In the genomic region with DNA sequence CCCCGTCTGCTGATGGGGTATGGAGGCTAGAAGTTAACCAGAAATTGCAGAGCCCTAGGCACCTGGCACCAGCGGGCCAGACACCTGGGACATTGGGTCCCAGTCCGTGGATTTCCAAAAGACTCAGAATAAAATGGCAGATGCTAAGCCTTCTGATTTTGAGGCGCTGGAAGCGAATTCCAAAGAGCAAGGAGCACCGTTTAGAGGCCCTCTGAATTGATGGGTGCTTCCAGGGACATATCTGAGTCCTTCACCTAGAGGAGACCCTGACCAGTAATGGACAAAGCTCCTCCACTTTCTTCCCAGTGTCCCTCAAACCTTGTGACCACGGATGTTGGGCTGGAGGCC, we compare ENCODE assay signal across 16 mouse cellular contexts. TPM values are rescaled to one million over a fixed set of nuclear protein-coding genes. Genes with fewer than 3 reads are reported as not detected.
DNase-seq lines count a peak whose midpoint lies in the region; ATAC-seq and TF ChIP-seq lines count a peak whose summit lies in the region.
"Had no signal": no experiment of that assay in that cellular context is flagged by ENCODE, and none has a peak within 500 bp of the region (broad histone marks: within the 10 kb centered on the region; RNA-seq: fewer than 3 reads in every experiment).

No protein-coding gene starts in this region.

- ATAC-seq in hindbrain, postnatal 0 days: no peak
- ATAC-seq: activated CD4-positive, CD25-positive, alpha-beta regulatory T cell, adult 4 months; forebrain, postnatal 0 days had no signal

- peaks cover 18% of the 10 kb centered on the region for H3K79me2 ChIP-seq in MEL (ENCODE audit: control insufficient read depth, insufficient read depth, low read length, poor library complexity)

- H3K27ac ChIP-seq in kidney, adult 2 months (ENCODE audit: insufficient read depth, low read depth, low read length): no peak overlapping the region
- peak overlapping the region; percentile 70 for H3K27ac ChIP-seq in MEL (ENCODE audit: control insufficient read depth, low read depth, low read length)
- no peak overlapping the region for H3K27ac ChIP-seq in hindbrain, postnatal 0 days

- no peak for TF ChIP-seq EP300 in MEL (IDR thresholded peaks at IDR 0.05; ENCODE audit: low read depth in 1 of 2, low read length in 2 of 2)

- no peak overlapping the region for H3K4me2 ChIP-seq in hindbrain, postnatal 0 days (ENCODE audit: low read depth, low read length)

- peak overlapping the region; percentile 3; the same call in 1 of the 2 replicates for H3K4me3 ChIP-seq in kidney, adult 2 months (ENCODE audit: insufficient read depth, low read depth, low read length)
- peak overlapping the region; percentile 79 to 94 for H3K4me3 ChIP-seq in MEL (ENCODE audit: control insufficient read depth in 1 of 2, insufficient read depth in 1 of 2, low read depth in 2 of 2, low read length in 2 of 2)
- H3K4me3 ChIP-seq in hindbrain, postnatal 0 days (ENCODE audit: low read length): peak overlapping the region; percentile 6; the same call in 1 of the 2 replicates

- H3K36me3 ChIP-seq in kidney, adult 2 months (ENCODE audit: control insufficient read depth, insufficient read depth, low read length): no peaks in the 10 kb centered on the region
- H3K36me3 ChIP-seq in MEL (ENCODE audit: control insufficient read depth in 1 of 2, insufficient read depth in 2 of 2, low read length in 2 of 2): peaks cover 0 to 21% of the 10 kb centered on the region in 2 experiments; a peak in 2 of 4 replicates
- no peaks in the 10 kb centered on the region for H3K36me3 ChIP-seq in hindbrain, postnatal 0 days (ENCODE audit: insufficient read depth, low read length)

- TF ChIP-seq RAD21 in MEL (IDR thresholded peaks at IDR 0.05; ENCODE audit: low read depth, low read length): no peak

- no peak for DNase-seq in kidney, adult 2 months
- no peak for DNase-seq in kidney, adult 11 months
- no peak for DNase-seq in MEL (ENCODE audit: low read depth, low spot score)
- DNase-seq in embryo, embryonic 9.5 days (ENCODE audit: extremely low spot score): peak; percentile 36
- no peak for DNase-seq in hindbrain, postnatal 0 days (ENCODE audit: low spot score)
- DNase-seq in cerebellum, adult 11-12 months: no peak
- no peak for DNase-seq in left cerebral cortex, adult 11 months (ENCODE audit: low spot score)
- no peak for DNase-seq in gastrocnemius, postnatal 14 days
- DNase-seq: liver had no signal

- 42% methylated on average over 7 of the region's 7 CpGs for WGBS in kidney, adult 2 months
- 9% methylated on average over 7 of the region's 7 CpGs for WGBS in hindbrain, postnatal 0 days

- H3K9ac ChIP-seq in MEL (ENCODE audit: control insufficient read depth, low read depth, low read length, poor library complexity, severe bottlenecking): peak overlapping the region; percentile 92
- H3K9ac ChIP-seq in hindbrain, postnatal 0 days (replicated peaks; ENCODE audit: low read length): no peak overlapping the region
- H3K9ac ChIP-seq: forebrain, postnatal 0 days had no signal

- no peaks in the 10 kb centered on the region for H3K4me1 ChIP-seq in kidney, adult 2 months (ENCODE audit: control insufficient read depth, insufficient read depth, low read length)
- peaks cover 8 to 37% of the 10 kb centered on the region in 2 experiments for H3K4me1 ChIP-seq in MEL (ENCODE audit: control insufficient read depth in 1 of 2, insufficient read depth in 2 of 2, low read length in 2 of 2)
- peaks cover 7% of the 10 kb centered on the region; the same call in 1 of the 2 replicates for H3K4me1 ChIP-seq in hindbrain, postnatal 0 days (ENCODE audit: insufficient read depth, low read length)

- peaks cover 1% of the 10 kb centered on the region; the same call in 1 of the 2 replicates for H3K27me3 ChIP-seq in kidney, adult 2 months (replicated peaks; ENCODE audit: control insufficient read depth, insufficient read depth, low read length)
- no peaks in the 10 kb centered on the region for H3K27me3 ChIP-seq in MEL (ENCODE audit: control insufficient read depth in 1 of 2, insufficient read depth in 2 of 2, low read length in 2 of 2)
- H3K27me3 ChIP-seq in hindbrain, postnatal 0 days (ENCODE audit: insufficient read depth, low read length): peaks cover 92% of the 10 kb centered on the region

- intact Hi-C loops in gastrocnemius, postnatal 14 days (cut with DNase I; ENCODE audit: low total_unique reads): loop anchor here (10.0 kb wide), 1 partner anchor 220 kb away; no protein-coding TSS in a partner anchor

- TF ChIP-seq CTCF in kidney, adult 2 months (conservative IDR thresholded peaks at IDR 0.05; ENCODE audit: insufficient read depth, insufficient read length, low read depth, low read length): no peak
- no peak for TF ChIP-seq CTCF in MEL (IDR thresholded peaks at IDR 0.05 in 2 of 3, conservative IDR thresholded peaks at IDR 0.05 in 1 of 3; ENCODE audit: control insufficient read depth in 1 of 3, insufficient read depth in 1 of 3, low read depth in 2 of 3, low read length in 3 of 3, poor library complexity in 1 of 3, severe bottlenecking in 1 of 3)
- no peak for TF ChIP-seq CTCF in hindbrain, postnatal 0 days (IDR thresholded peaks at IDR 0.05; ENCODE audit: low read depth)

- no peak for TF ChIP-seq POLR2A in kidney, adult 2 months (IDR thresholded peaks at IDR 0.05; ENCODE audit: low read depth, low read length)
- TF ChIP-seq POLR2A in MEL (IDR thresholded peaks at IDR 0.05; ENCODE audit: control insufficient read depth in 1 of 2, insufficient read depth in 1 of 2, low read depth in 1 of 2, low read length in 2 of 2, poor library complexity in 1 of 2): no peak

- H3K9me3 ChIP-seq in MEL (replicated peaks; ENCODE audit: insufficient read depth, low read length): no peaks in the 10 kb centered on the region
- H3K9me3 ChIP-seq in hindbrain, postnatal 0 days (ENCODE audit: low read length): no peaks in the 10 kb centered on the region

TF ChIP-seq in MEL, 35 proteins besides CTCF, POLR2A, EP300 and RAD21:
- TF ChIP-seq MEF2A (IDR thresholded peaks at IDR 0.05; ENCODE audit: extremely low read depth, insufficient replicate concordance, low read depth, low read length, poor library complexity, severe bottlenecking) (no peak), ELF1 (IDR thresholded peaks at IDR 0.05; ENCODE audit: low read depth, low read length) (no peak), BHLHE40 (IDR thresholded peaks at IDR 0.05; ENCODE audit: borderline replicate concordance, low read depth, low read length) (no peak), SMC3 (IDR thresholded peaks at IDR 0.05; ENCODE audit: low read depth, low read length) (no peak), USF2 (IDR thresholded peaks at IDR 0.05; ENCODE audit: borderline replicate concordance in 1 of 2, insufficient read depth in 1 of 2, low read depth in 1 of 2, low read length in 2 of 2) (no peak), TBP (IDR thresholded peaks at IDR 0.05; ENCODE audit: low read depth, low read length) (no peak), POLR2AphosphoS2 (IDR thresholded peaks at IDR 0.05; ENCODE audit: low read length) (no peak)

RNA-seq across cellular contexts. Expression of gene Gata2, which starts 1.3 kb away (rescaled TPM):
- 36.9 and 37.4 TPM in 2 replicates for polyA plus RNA-seq in kidney, adult 2 months (2012; rRNA removed)
- 3.7 and 7.7 TPM in 2 replicates for total RNA-seq in MEL (2012; rRNA removed)
- 10 to 100 TPM in 1 of 2 experiments, not detected in 1; 12.4 TPM for polyA plus RNA-seq in MEL (2012; ENCODE audit: insufficient read depth in 1 of 2, insufficient read length in 2 of 2, low read depth in 1 of 2, low replicate concordance in 2 of 2, missing spikeins in 1 of 2)
- total RNA-seq in hindbrain, postnatal 0 days (2014; rRNA removed): 6.1 and 7.5 TPM in 2 replicates
- 17.9 and 19.7 TPM in 2 replicates for polyA plus RNA-seq in hindbrain, postnatal 0 days (2015; fragmentation: Nextera tagmentation; extraction: Ambion mirVana)
- total RNA-seq in gastrocnemius, postnatal 14 days (2021): 1 to 10 TPM; 5.4 to 7.4 TPM
- polyA plus RNA-seq: activated CD4-positive, CD25-positive, alpha-beta regulatory T cell, adult 4 months had no signal

RNA-seq across cellular contexts. Expression of gene Dnajb8, which starts 27.1 kb away (rescaled TPM):
- polyA plus RNA-seq in kidney, adult 2 months (2012; rRNA removed): 0.10 TPM in 1 of 2 replicates, not detected in the other
- not detected in 2 replicates for total RNA-seq in MEL (2012; rRNA removed)
- polyA plus RNA-seq in MEL (2012; ENCODE audit: insufficient read depth in 1 of 2, insufficient read length in 2 of 2, low read depth in 1 of 2, low replicate concordance in 2 of 2, missing spikeins in 1 of 2): not detected
- not detected in 2 replicates for total RNA-seq in hindbrain, postnatal 0 days (2014; rRNA removed)
- not detected in 2 replicates for polyA plus RNA-seq in hindbrain, postnatal 0 days (2015; fragmentation: Nextera tagmentation; extraction: Ambion mirVana)
- total RNA-seq in gastrocnemius, postnatal 14 days (2021): not detected
- total RNA-seq: forebrain, postnatal 0 days; layer of hippocampus, postnatal 25 days; megakaryocyte-erythroid progenitor cell, adult 5-6 weeks had no signal
- polyA plus RNA-seq: activated CD4-positive, CD25-positive, alpha-beta regulatory T cell, adult 4 months; cortical plate, adult 2 months; forebrain, postnatal 0 days; heart, embryonic 16.5 days; thymus, postnatal 0 days had no signal

Comparison
In these comparisons a context has a peak if more than half of its experiments do, and no peak if none do; other contexts are left out.
1. H3K4me3 ChIP-seq: peak in every context shown above with its lines; median percentile 86 in MEL; 6 in hindbrain, postnatal 0 days; 3 in kidney, adult 2 months.